Mouse (Mus musculus) ES-Bruce4 (cell line): Measurements from ENCODE around the gene Mettl7a1. TPM values are rescaled to one million over a fixed set of nuclear protein-coding genes. Genes with fewer than 3 reads are reported as not detected.
"Not testable (repeated sequence)": the region's sequence is repeated elsewhere in the genome, so short reads cannot be mapped to it uniquely, and the experiment has no call there.

Source experiments
- H3K27ac ChIP-seq: 2 replicates; pipeline ENCODE4 v1.5.1; 2012; ENCODE audit warnings: low read length, inconsistent platforms; ENCODE audit not compliant: insufficient read depth
- H3K27me3 ChIP-seq: 2 replicates; pipeline ENCODE4 v1.6.1; 2012; ENCODE audit warnings: mild to moderate bottlenecking, low read length, inconsistent platforms; ENCODE audit not compliant: control insufficient read depth, poor library complexity, insufficient read depth, severe bottlenecking
- H3K36me3 ChIP-seq: 2 replicates; pipeline ENCODE4 v1.6.1; 2012; ENCODE audit warnings: inconsistent platforms, mild to moderate bottlenecking, low read length, moderate library complexity; ENCODE audit not compliant: control insufficient read depth, poor library complexity, insufficient read depth, severe bottlenecking
- H3K4me1 ChIP-seq: one replicate; pipeline ENCODE4 v1.8.1; 2011; ENCODE audit warnings: low read length; ENCODE audit not compliant: control insufficient read depth, insufficient read depth
- H3K4me3 ChIP-seq: 2 replicates; pipeline ENCODE4 v1.5.1; 2011; ENCODE audit warnings: low read depth, mild to moderate bottlenecking, low read length
- H3K9ac ChIP-seq: 2 replicates; pipeline ENCODE4 v1.6.1; 2012; ENCODE audit warnings: low read depth, mild to moderate bottlenecking, inconsistent platforms; ENCODE audit not compliant: poor library complexity, severe bottlenecking
- H3K9me3 ChIP-seq: replicated peaks from 2 replicates; pipeline ENCODE4 v1.6.1; 2012; ENCODE audit warnings: mild to moderate bottlenecking, low read length, inconsistent platforms; ENCODE audit not compliant: control insufficient read depth, poor library complexity, insufficient read depth, severe bottlenecking
- CTCF ChIP-seq: IDR thresholded peaks from one replicate; pipeline ENCODE4 v1.8.1; 2011; ENCODE audit warnings: low read depth, low read length
- EP300 ChIP-seq: IDR thresholded peaks from 2 replicates; pipeline ENCODE4 v1.6.1; 2011; ENCODE audit warnings: low read depth, low read length; ENCODE audit not compliant: insufficient read depth
- POLR2A ChIP-seq: IDR thresholded peaks from one replicate; pipeline ENCODE4 v1.8.1; 2011; ENCODE audit warnings: low read length; ENCODE audit not compliant: insufficient read depth
- polyA plus RNA-seq: library from polyadenylated mRNA; stranded (reverse); fragments of >200 nt; gene quantifications from 2 replicates; pipeline ENCODE4 v1.2.4, GENCODE M21; 2011; ENCODE audit warnings: low read depth; ENCODE audit not compliant: missing spikeins, insufficient read depth, insufficient read length

Mettl7a1 gene
- polyA plus RNA-seq, 1 experiment, result 9.7 TPM

DNA sequence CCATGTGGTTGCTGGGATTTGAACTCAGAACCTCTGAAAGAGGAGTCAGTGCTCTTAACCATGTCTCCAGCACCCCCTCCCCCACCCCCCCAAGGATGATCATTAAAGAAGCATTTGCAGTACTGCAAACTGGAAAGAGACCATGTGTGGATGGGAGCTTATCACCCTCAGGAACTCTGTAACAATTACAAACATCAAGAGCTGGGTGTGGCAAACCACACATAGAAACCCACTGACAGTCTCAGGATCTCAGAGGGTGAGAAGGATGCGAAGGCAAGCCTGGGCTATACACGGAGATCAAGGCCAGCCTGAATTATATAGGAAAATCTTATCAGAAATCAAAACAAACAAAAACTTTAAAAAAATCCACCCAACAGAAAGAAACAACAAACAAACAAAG lies 2.3 kb downstream of the Mettl7a1 start:
- TF ChIP-seq CTCF, result no peak

DNA sequence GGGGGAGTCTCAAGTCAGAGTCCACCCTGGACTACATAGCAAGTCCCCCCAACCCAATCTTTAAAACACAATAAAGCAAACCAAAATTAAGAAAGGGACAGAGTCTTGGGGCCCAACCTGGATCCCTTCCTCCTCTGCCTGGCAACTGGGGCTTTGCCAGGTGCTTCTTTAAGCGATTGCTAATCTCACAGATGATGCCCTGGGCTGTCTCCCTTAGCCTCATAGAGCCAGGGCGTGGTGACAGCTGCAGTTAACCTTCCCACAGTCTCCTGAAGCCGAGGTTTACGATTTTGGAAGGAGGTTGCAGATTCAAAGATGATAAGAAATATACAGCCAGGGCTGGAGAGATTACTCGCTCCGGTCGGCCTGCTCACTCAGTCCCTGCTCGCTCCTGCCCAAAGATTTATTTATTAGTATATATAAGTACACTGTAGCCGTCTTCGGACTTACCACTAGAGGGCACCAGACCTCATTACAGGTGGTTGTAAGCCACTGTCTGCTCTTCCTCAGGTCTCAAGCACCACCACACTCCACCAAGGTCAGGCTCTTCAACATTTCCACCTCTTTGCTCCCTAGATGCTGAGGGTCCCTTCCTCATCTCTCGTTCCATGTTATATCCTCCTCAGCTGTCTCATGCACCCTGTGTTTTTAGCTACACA lies 3.6 kb downstream of the Mettl7a1 start:
- not testable (repeated sequence) for H3K36me3 ChIP-seq, H3K27me3 ChIP-seq, H3K4me3 ChIP-seq, H3K4me1 ChIP-seq, H3K9me3 ChIP-seq, H3K9ac ChIP-seq, H3K27ac ChIP-seq
- TF ChIP-seq CTCF, result peak; percentile 26

More for the DNA sequence above, 2.3 kb downstream of the Mettl7a1 start:
- no peaks in the 10 kb centered on the region for H3K36me3 ChIP-seq
- H3K27me3 ChIP-seq, result no peaks in the 10 kb centered on the region
- H3K4me1 ChIP-seq, result no peaks in the 10 kb centered on the region
- H3K4me3 ChIP-seq, result no peak overlapping the region
- no peak overlapping the region for H3K9ac ChIP-seq
- no peak overlapping the region for H3K27ac ChIP-seq
- H3K9me3 ChIP-seq, result no peaks in the 10 kb centered on the region

DNA sequence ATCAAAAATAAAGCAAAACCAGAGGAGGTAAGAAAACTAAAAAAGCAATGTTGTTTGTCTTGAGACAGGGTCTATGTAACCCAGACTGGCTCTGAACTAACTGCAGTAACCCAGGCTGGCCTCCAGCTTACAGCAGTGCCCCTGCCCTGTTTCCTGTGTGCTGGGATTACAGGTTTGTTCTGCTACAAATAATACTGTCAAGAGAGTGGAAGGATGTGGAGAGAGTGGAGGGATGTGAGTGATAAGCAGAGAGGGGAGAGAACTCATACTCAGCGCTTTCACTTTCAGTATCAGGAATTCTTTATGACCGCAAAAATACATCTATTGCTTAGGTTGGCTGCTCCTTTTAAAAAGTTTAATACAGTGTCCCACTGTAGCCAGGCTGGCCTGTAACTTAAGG lies 8.4 kb downstream of the Mettl7a1 start:
- TF ChIP-seq CTCF (no peak), POLR2A (no peak), EP300 (no peak)
- Histone ChIP-seq H3K4me3 (no peak overlapping the region), H3K27ac (no peak overlapping the region; the same call in 1 of the 2 replicates), H3K4me1 (no peaks in the 10 kb centered on the region), H3K27me3 (no peaks in the 10 kb centered on the region), H3K36me3 (no peaks in the 10 kb centered on the region), H3K9me3 (no peaks in the 10 kb centered on the region), H3K9ac (no peak overlapping the region)

DNA sequence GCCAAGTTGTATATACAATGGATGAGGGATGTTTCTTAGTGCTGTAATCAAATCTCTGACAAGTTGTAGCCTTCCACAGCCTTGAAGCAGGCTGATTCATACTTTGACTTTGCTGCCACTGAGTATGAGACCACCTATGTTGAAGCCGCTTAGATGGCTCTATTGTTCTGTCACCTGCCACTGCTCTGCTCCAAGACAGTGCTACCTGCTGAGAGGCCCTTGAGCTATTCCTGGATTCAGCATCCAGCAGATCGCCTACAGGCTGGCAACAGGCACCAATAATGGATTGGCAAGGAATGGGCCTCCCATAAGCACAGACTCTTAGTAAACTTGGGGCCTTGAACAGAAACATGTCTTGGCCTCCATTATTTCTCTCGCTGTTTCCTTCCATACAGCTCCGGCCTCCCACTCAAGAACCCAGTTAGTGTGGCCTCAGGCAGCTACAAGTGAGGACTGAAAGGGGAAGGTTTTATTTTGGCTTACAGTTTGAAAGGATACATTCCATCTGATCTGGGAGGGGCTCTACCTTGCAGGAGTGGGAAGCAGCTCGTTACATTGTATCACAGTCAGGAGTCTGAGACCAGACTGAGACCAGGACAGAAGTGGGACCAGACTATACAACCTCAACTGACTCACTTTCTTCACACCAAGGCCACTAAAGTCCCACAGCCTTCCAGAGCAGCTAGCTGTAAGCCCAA lies 10.7 kb downstream of the Mettl7a1 start:
- Histone ChIP-seq H3K9ac (no peak overlapping the region), H3K4me3 (no peak overlapping the region), H3K4me1 (no peaks in the 10 kb centered on the region), H3K27me3 (no peaks in the 10 kb centered on the region), H3K27ac (0 out of 2 replicates have a peak overlapping the region, but pooled peaks have one; percentile 10), H3K9me3 (no peaks in the 10 kb centered on the region), H3K36me3 (no peaks in the 10 kb centered on the region)
- no peak for TF ChIP-seq POLR2A
- no peak for TF ChIP-seq CTCF
- TF ChIP-seq EP300, result peak; percentile 74; the same call in 1 of the 2 replicates

DNA sequence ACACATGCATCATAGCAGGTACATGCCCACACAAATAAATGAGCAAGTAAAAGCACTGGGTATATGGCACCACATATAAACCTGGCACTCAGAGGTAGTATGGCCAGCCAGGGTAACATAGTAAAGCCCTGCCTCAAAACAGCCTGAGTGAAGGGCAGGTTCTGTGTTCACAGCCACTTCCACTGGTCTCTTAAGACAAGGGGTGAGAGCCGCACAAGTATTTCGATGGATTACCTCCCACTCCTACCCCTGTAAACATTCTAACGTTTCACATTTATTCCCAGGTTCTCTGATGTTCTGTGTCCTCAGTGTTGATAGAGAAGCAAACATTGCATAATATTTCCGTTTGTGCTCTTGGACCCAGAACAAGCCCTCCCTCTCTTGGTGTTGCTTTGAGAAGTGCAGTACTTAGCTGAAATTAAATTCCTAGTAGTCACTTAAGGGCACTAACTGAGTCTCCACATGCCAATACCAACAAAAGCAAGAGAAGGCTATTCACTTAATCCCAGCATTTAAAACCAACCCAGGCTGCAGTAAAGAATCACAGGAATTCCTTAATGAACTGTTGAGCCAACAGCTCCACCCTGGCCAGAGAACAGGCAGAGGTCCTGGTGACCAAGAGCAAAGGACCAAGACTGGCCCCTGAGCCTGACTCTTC lies 14.2 kb downstream of the Mettl7a1 start:
- not testable (repeated sequence) for H3K36me3 ChIP-seq, H3K27ac ChIP-seq, H3K9ac ChIP-seq, H3K9me3 ChIP-seq, H3K4me3 ChIP-seq, H3K27me3 ChIP-seq, H3K4me1 ChIP-seq

DNA sequence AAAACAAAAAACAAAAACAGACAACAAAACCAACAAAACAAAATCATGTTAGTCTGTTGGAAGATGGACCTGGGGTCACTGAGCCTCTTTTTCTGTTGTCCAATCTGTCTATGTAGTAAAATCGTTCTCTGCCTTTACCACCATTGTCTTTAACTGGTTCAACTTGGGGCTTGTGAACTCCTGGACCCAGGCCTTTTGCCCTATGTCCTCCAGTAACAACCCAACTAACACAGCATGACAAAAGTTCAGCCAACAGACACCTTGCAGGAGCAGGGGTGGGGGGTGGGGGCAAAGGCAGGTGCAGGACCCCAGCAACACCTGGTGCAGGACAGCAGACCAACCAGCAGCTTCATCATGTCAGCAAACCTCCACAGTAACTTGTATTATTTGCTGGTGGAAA lies 15.9 kb downstream of the Mettl7a1 start:
- H3K36me3 ChIP-seq, result no peaks in the 10 kb centered on the region
- H3K27me3 ChIP-seq, result no peaks in the 10 kb centered on the region
- H3K9me3 ChIP-seq, result no peaks in the 10 kb centered on the region
- no peak overlapping the region for H3K27ac ChIP-seq
- no peak overlapping the region for H3K4me3 ChIP-seq
- no peak overlapping the region for H3K9ac ChIP-seq
- TF ChIP-seq POLR2A (no peak), CTCF (no peak), EP300 (no peak)
- H3K4me1 ChIP-seq, result no peaks in the 10 kb centered on the region
